Mouse (Mus musculus) retina, adult 2 months (tissue): ENCODE results near the gene Naa10.

Experiments used
- DNase-seq: peaks from one replicate; pipeline ENCODE4 v3.0.0-alpha.2; 2012; ENCODE audit warnings: low read depth, low spot score

Gene Naa10

GRCm38 (mm10) chrX:73921823-73922549 is at the start of gene Naa10, which contains the start of gene Arhgap4:
Gene Naa10, minus strand, starts transcription at chrX:73921944.
Gene Arhgap4, minus strand, starts transcription at chrX:73921870.
- DNase-seq = peak; percentile 67

GRCm38 (mm10) chrX:73970781-73971180 is 49.0 kb upstream of the Naa10 start:
- no peak for DNase-seq

DNA sequence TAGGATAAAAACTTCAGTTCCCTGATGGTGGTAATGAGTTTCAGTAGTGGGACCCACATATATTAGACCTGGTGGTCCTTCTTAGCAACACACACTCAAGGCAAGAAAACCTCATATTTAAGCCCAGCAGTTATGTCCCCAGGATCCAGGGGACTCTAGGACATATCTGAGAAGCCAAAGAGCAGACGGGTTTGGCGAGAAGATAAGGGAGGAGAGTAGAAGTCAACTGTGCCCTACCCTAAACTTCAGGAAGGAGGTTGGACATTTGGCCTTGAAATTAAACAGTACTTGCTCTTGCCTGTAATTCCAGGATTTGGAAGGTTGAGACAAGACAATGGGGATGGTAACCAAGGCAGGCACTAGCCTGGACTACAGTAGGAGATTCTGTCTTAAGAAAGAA is 48.0 kb upstream of the Naa10 start:
- DNase-seq = no peak

DNA sequence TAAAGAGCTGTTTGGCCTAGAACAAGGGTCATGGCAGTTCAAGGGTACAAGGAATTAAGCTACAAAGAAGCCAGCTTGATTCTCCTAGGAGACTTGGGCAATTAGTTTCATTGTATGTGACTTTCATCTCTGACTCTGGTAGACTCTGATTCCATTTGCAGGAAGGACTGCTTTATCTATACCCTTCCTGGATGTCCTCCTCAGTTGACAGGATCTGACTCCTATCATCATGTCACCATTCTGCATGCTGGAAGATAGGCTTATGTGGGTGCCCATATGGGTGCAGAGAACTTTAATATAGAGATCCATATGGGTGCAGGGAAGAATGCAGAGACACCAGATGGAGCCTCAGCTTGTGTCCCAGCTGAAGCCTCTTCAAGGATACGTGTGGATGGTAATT is 47.4 kb upstream of the Naa10 start:
- no peak for DNase-seq

DNA sequence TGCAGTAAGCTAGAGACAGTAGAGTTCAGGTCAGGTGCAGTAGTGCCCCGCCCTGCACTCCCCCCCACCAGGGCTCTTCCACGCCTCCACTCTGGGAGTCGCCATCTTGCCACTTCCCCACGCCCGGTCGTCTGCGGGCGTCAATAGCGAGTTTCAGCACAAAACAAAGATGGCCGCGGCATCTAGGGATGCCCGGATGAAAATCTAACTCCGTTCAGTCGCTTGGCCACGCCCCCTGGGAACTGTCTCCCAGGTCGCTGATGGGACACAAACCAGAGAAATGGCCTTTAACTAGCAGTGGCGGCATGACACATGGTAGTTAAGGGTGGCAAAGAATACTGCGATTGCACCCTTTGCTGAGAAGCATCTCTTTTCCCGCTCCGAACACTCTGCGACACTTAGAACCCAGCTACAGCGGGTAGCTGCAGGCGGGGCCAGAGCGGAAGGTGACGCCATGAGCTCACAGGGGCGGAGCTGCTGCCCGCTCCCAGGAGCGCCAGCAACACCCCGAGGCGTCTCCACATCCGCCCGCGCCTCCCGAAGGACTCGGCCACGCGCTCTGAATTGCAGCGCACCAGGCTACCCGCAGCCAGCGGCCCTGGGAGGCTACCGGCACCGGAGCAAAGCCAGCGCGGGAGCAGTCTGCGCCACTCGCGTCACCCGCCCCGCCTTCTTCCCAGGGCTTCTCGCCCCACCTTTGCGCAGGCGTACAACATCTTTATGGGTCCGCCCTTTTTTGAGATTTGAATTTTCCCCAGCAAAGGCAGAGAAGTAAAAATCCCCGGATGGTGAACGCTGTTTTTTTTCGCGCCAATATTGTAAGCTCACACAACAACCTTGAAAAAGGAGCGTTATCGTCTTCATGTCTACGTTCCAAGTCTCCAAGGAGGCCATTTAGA is 45.7 kb upstream of the Naa10 start:
- peak; percentile 85 for DNase-seq

DNA sequence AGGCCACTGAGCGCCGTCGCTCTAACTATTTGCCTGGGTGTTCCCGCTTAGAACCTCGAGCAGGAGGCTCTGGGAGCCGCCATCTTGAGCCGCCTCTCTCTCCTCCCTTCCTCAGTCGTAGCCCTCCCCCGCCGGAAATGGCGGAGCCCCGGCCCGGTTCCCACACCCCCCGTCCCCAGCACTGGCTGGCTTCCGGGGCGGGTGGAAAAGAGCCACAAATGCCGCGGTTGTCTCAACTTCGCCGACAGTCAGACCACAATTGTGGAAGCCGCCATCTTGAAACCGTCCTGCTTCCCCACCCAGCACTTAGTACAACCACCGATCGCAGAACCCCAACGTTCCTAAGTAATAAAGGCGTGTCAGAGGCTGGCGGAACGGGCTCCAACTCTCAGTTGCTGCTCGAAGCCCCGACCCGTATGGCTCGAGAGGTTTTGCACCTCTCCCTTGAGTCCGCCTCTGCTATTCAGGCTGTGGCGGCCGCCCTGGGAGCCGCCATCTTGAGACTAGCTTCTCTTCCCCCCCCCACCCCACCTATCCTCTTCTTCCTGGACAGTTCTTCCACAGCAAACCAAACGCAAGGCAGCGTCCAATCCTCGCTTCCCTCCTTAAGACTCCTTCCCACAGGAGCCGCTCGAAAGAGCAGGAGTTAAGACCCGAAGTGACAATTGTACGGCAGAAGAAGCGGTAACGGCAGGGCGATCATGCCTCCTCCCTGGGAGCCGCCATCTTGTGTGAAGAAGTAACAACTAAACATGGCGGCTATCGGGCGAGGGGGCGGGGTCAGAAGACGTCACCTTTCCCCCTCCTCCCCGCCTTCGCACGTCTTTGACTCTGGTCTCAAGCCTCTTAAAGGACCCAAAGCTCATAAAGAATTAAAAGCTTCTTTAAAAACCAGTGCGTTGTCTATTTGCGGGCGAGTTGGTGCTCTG is 44.8 kb upstream of the Naa10 start, which contains the start of gene Hcfc1:
TSS of gene Hcfc1 (minus strand) at position 110 of the 929 bp plus-strand sequence.
- DNase-seq = peak; percentile 76

- no peak for DNase-seq
These were observed 43.6 kb upstream of the Naa10 start for GRCm38 (mm10) chrX:73965307-73965706.

DNA sequence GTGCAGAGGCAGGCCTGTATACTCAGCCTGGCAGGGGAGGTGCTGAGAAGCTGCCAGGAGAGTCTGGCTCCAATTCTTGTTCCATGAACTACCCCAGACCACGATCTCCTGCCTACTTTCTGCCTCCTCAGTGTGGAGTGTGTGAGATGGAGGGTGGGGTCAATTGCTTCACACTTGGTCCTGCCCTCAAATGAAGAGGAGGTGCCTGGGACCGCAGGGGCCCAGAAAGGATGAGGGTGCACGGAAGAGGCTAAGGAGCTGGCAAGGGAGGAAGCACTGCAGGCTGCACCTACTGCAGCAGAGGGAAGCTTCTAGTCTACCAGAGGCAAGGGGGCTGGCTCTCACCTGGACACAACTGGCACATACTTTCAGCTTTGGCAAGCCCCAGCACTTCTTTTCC is 42.6 kb upstream of the Naa10 start:
- DNase-seq = no peak

GRCm38 (mm10) chrX:73954988-73955387 is 33.2 kb upstream of the Naa10 start:
- DNase-seq = no peak

DNA sequence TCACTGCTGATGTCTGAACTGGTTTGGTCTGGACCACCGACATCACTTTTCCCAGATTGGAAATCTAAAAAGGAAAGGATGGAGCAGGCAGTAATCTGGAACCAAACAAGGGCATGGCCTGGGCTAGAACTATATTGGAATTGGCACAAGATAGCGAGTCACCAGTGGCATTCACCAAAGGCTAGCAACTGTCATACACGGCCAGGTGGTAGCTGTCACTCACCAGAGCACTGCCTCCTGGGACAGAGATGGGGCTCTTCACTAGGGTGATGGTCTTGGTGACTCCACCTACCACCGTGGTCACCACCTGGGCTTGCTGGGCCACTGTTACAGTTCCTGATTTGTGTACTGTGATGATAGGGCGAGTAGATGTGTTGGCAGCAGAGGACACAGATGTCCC is 30.9 kb upstream of the Naa10 start:
- DNase-seq = no peak

GRCm38 (mm10) chrX:73949341-73949740 is 27.6 kb upstream of the Naa10 start:
- DNase-seq = no peak

GRCm38 (mm10) chrX:73948647-73949046 is 26.9 kb upstream of the Naa10 start:
- peak; percentile 23 for DNase-seq

GRCm38 (mm10) chrX:73946896-73947295 is 25.2 kb upstream of the Naa10 start:
- DNase-seq = no peak

GRCm38 (mm10) chrX:73942294-73942693 is 20.6 kb upstream of the Naa10 start:
- no peak for DNase-seq

DNA sequence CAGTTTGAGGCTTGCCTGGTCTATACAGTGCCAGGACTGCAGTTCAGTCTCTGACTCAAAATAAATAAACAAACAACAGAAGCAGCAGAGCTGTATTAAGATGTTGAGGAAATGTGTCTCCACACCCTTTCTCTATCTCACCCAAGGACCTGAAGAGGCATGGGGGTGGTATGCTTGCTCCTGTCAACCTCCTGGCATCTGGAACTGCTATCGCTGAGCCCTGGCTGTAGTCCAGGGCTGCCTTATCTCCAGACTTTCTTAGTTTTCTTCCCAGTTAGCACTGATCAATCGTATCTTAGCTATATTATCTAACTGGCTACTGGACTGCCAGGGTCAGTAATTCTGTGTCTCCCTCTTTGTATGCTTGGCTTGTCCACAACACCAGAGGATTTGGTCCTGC is 20.1 kb upstream of the Naa10 start:
- DNase-seq = no peak

DNA sequence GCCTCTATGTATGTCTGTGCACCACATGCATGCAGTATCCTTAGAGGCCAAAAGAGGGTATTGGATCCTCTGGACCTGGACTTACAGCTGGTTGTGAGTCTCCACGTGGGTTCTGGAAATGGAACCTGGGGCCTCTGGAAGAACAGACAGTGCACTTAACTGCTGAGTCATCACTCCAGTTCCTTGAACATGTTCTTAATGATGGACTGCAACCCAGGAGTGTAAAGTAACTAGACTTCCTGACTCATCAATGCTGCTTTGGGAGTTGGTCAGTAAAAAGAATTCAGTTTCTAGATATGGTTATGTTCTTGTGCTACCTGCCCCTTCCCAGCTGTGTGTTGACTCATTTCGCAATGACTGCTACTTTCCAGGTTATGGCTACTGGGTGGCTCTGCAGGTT is 10.1 kb upstream of the Naa10 start:
- DNase-seq = no peak

DNA sequence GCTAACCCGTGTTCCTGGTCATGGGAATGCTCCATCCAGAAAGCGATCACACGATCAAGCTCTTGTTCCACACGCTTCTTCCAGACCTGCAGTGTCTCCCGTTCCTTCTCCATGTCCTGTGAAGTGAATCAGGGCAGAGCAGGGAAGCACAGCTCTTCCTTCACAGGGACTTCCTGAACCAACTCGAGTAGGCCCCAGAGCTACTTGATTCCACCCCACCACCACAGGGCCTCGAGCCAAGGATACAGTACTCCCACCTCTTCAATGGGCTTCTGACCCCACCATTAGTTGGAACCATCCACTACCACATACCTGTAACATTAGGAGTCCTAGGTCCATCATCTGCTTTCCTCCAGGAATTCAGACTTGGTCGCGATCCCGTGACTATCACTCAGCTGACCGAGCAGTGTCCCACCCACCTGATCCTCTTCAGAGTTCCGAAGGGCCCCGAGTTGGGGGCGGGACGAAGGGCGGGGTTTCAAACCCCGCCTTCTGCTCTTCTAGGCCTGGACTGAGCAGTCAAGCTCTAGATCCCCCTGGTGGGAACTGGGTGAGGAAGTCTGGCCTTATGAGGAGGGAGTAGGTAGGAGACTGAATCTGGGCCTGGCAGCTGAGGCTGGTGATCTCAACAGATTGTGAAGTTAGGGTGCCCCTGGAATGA is 8.8 kb upstream of the Naa10 start, which contains the start of gene Renbp:
TSS of gene Renbp (minus strand) at position 449 of the 661 bp plus-strand sequence.
- DNase-seq = no peak

DNA sequence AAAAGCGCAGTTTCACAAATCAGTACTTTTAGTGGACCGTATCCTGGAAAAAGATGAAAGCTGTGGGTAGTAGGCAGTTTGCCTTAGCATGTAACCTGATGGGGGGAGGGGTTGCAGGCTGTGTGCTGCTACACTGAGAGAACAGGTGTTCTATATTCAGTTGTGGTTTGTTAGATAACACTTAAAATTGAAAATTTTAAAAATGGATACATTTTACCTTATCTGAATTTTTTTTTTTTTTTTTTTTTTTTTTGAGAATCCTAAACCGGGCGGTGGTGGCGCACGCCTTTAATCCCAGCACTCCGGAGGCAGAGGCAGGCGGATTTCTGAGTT is 772 bp upstream of the Naa10 start:
- no peak for DNase-seq

- DNase-seq = no peak
These were observed 390 bp downstream of the Naa10 start for GRCm38 (mm10) chrX:73921285-73921822.

GRCm38 (mm10) chrX:73918631-73919030 is 3.1 kb downstream of the Naa10 start:
- DNase-seq = no peak

DNA sequence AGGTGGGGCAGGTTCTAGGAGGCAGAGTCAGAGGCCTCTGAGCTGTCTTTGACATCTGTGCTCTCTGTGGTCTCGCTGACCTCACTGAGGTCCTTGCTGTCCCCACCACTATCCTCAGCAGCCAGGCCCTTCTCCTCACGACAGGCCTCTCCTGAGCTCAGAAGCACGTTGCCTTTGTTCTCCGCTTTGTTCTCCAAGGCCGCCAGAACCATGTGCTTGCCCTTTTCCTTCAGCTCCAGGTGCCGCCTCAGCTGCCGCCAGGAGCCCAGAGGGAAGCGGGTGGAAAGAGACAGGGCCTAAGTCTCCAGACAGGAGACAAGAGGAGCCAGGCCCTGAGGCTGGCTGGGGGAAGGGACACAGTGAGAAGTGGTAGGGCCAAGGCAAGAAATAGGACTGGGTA is 4.8 kb downstream of the Naa10 start:
- no peak for DNase-seq
